ENCODE assay signal across 23 mouse cellular contexts in genomic region chr9:119610563-119611166, GRCm38 (mm10). TPM values are rescaled to one million over a fixed set of nuclear protein-coding genes. Genes with fewer than 3 reads are reported as not detected.
DNase-seq lines count a peak whose midpoint lies in the region; TF ChIP-seq lines count a peak whose summit lies in the region.
"Had no signal": no experiment of that assay in that cellular context is flagged by ENCODE, and none has a peak within 500 bp of the region (broad histone marks: within the 10 kb centered on the region; RNA-seq: fewer than 3 reads in every experiment).

No protein-coding gene starts in this region.

- WGBS in limb, embryonic 10.5 days: 90% methylated on average over 7 of the region's 7 CpGs

- TF ChIP-seq POLR2A in MEL (IDR thresholded peaks at IDR 0.05; ENCODE audit: control insufficient read depth in 1 of 2, insufficient read depth in 1 of 2, low read depth in 1 of 2, low read length in 2 of 2, poor library complexity in 1 of 2): peak in 1 of 2 experiments; percentile 52; a peak in 1 of 4 replicates

- no peak for TF ChIP-seq RAD21 in MEL (IDR thresholded peaks at IDR 0.05; ENCODE audit: low read depth, low read length)

- H3K27ac ChIP-seq in MEL (ENCODE audit: control insufficient read depth, low read depth, low read length): no peak overlapping the region
- no peak overlapping the region for H3K27ac ChIP-seq in limb, embryonic 10.5 days
- H3K27ac ChIP-seq: embryonic facial prominence, embryonic 13.5 days; embryonic facial prominence, embryonic 15.5 days; forebrain, embryonic 10.5 days; forebrain, embryonic 13.5 days; forebrain, embryonic 15.5 days had no signal

- H3K4me3 ChIP-seq in C2C12 (ENCODE audit: insufficient read depth, poor library complexity, severe bottlenecking) (no peak overlapping the region), MEL (ENCODE audit: control insufficient read depth in 1 of 2, insufficient read depth in 1 of 2, low read depth in 2 of 2, low read length in 2 of 2) (no peak overlapping the region)
- no peak overlapping the region for H3K4me3 ChIP-seq in limb, embryonic 10.5 days
- H3K4me3 ChIP-seq: embryonic facial prominence, embryonic 13.5 days; embryonic facial prominence, embryonic 15.5 days; erythroblast, embryonic 14.5 days; forebrain, embryonic 10.5 days; forebrain, embryonic 13.5 days; forebrain, embryonic 15.5 days had no signal

- H3K79me2 ChIP-seq in C2C12 (ENCODE audit: control insufficient read depth, insufficient read depth) (no peaks in the 10 kb centered on the region), MEL (ENCODE audit: control insufficient read depth, insufficient read depth, low read length, poor library complexity) (no peaks in the 10 kb centered on the region)

- peak; percentile 28 for DNase-seq in 416B (ENCODE audit: low read depth)
- peak; percentile 9 for DNase-seq in MEL (ENCODE audit: low read depth, low spot score)
- peak; percentile 29 for DNase-seq in brain, adult 2 months (ENCODE audit: low read depth, low spot score)
- DNase-seq in limb, embryonic 10.5 days (ENCODE audit: low spot score): no peak
- DNase-seq in spleen, postnatal 36 days (ENCODE audit: low spot score in 2 of 2): no peak
- DNase-seq in gastrocnemius, postnatal 10 days: no peak
- DNase-seq: adrenal gland, adult 8-10 months; adrenal gland, postnatal 25 days; B cell, adult 2 months; cerebellum, adult 11-12 months; cerebellum, adult 2 months; cerebellum, adult 9-10 months; cerebellum, postnatal 10 days; cerebellum, postnatal 25 days; forebrain, postnatal 0 days had no signal

- no peaks in the 10 kb centered on the region for H3K4me1 ChIP-seq in MEL (ENCODE audit: control insufficient read depth in 1 of 2, insufficient read depth in 2 of 2, low read length in 2 of 2)
- H3K4me1 ChIP-seq in limb, embryonic 10.5 days: peaks cover 15% of the 10 kb centered on the region
- H3K4me1 ChIP-seq: embryonic facial prominence, embryonic 15.5 days; forebrain, embryonic 13.5 days; forebrain, embryonic 15.5 days had no signal

- no peaks in the 10 kb centered on the region for H3K9me3 ChIP-seq in MEL (replicated peaks; ENCODE audit: insufficient read depth, low read length)
- H3K9me3 ChIP-seq in limb, embryonic 10.5 days (replicated peaks): no peaks in the 10 kb centered on the region
- H3K9me3 ChIP-seq: embryonic facial prominence, embryonic 13.5 days; embryonic facial prominence, embryonic 15.5 days; forebrain, embryonic 10.5 days; forebrain, embryonic 13.5 days; forebrain, embryonic 15.5 days had no signal

- H3K36me3 ChIP-seq in C2C12 (ENCODE audit: control insufficient read depth, insufficient read depth): no peaks in the 10 kb centered on the region
- no peaks in the 10 kb centered on the region for H3K36me3 ChIP-seq in MEL (ENCODE audit: control insufficient read depth in 1 of 2, insufficient read depth in 2 of 2, low read length in 2 of 2)
- no peaks in the 10 kb centered on the region for H3K36me3 ChIP-seq in limb, embryonic 10.5 days
- H3K36me3 ChIP-seq: embryonic facial prominence, embryonic 13.5 days; embryonic facial prominence, embryonic 15.5 days; forebrain, embryonic 10.5 days; forebrain, embryonic 15.5 days; G1E had no signal

- no peak for TF ChIP-seq EP300 in MEL (IDR thresholded peaks at IDR 0.05; ENCODE audit: low read depth in 1 of 2, low read length in 2 of 2)

- no peaks in the 10 kb centered on the region for H3K79me3 ChIP-seq in C2C12 (ENCODE audit: low read depth)

- TF ChIP-seq CTCF in C2C12 (IDR thresholded peaks at IDR 0.05; ENCODE audit: control insufficient read depth, insufficient read depth, insufficient read length) (no peak), MEL (IDR thresholded peaks at IDR 0.05 in 2 of 3, conservative IDR thresholded peaks at IDR 0.05 in 1 of 3; ENCODE audit: control insufficient read depth in 1 of 3, insufficient read depth in 1 of 3, low read depth in 2 of 3, low read length in 3 of 3, poor library complexity in 1 of 3, severe bottlenecking in 1 of 3) (no peak)

- no peak overlapping the region for H3K9ac ChIP-seq in MEL (ENCODE audit: control insufficient read depth, low read depth, low read length, poor library complexity, severe bottlenecking)
- H3K9ac ChIP-seq: embryonic facial prominence, embryonic 13.5 days; embryonic facial prominence, embryonic 15.5 days; forebrain, embryonic 13.5 days; forebrain, embryonic 15.5 days; forebrain, postnatal 0 days had no signal

- H3K27me3 ChIP-seq in C2C12 (ENCODE audit: control insufficient read depth, insufficient read depth, insufficient read length) (no peaks in the 10 kb centered on the region), MEL (ENCODE audit: control insufficient read depth in 1 of 2, insufficient read depth in 2 of 2, low read length in 2 of 2) (no peaks in the 10 kb centered on the region)
- no peaks in the 10 kb centered on the region for H3K27me3 ChIP-seq in limb, embryonic 10.5 days (ENCODE audit: low read depth, poor library complexity, severe bottlenecking)
- H3K27me3 ChIP-seq: embryonic facial prominence, embryonic 13.5 days; embryonic facial prominence, embryonic 15.5 days; forebrain, embryonic 13.5 days; forebrain, embryonic 15.5 days had no signal

- H3ac ChIP-seq in C2C12 (ENCODE audit: control insufficient read depth, insufficient read length, low read depth): no peak overlapping the region

TF ChIP-seq in C2C12, 6 proteins besides CTCF, POLR2A, EP300 and RAD21:
- peak; percentile 34 for TF ChIP-seq MYOD1 (IDR thresholded peaks at IDR 0.05; ENCODE audit: control insufficient read depth, insufficient read length, low read depth)
- TF ChIP-seq MAX (IDR thresholded peaks at IDR 0.05): no peak
- peak; percentile 52 for TF ChIP-seq CEBPB (IDR thresholded peaks at IDR 0.05; ENCODE audit: low read depth)

TF ChIP-seq in MEL, 35 proteins besides CTCF, POLR2A, EP300 and RAD21:
- TF ChIP-seq TBP (IDR thresholded peaks at IDR 0.05; ENCODE audit: low read depth, low read length) (peak; percentile 67; the same call in 1 of the 2 replicates), ELF1 (IDR thresholded peaks at IDR 0.05; ENCODE audit: low read depth, low read length) (no peak)

RNA-seq across cellular contexts. Expression of gene Scn5a, which starts 31.8 kb away (rescaled TPM):
- polyA plus RNA-seq in C2C12 (2012; fragmentation: generic; extraction: Trizol) (13.6 TPM), MEL (2012; ENCODE audit: insufficient read depth in 1 of 2, insufficient read length in 2 of 2, low read depth in 1 of 2, low replicate concordance in 2 of 2, missing spikeins in 1 of 2) (under 1 TPM in 1 of 2 experiments, not detected in 1; 0.03 TPM)
- total RNA-seq in MEL (2012; rRNA removed): not detected in 2 replicates
- polyA plus RNA-seq in limb, embryonic 10.5 days (2016; fragmentation: Nextera tagmentation; extraction: Ambion mirVana): 0.10 and 0.13 TPM in 2 replicates
- total RNA-seq in gastrocnemius, postnatal 10 days (2021): 1 to 10 TPM; 1.3 to 1.6 TPM
- polyA plus RNA-seq: erythroblast, embryonic 14.5 days; G1E had no signal

Comparison
In these comparisons a context has a peak if more than half of its experiments do, and no peak if none do; other contexts are left out.
1. DNase-seq: peak in 416B (single experiment), MEL (single experiment) and brain, adult 2 months (single experiment); none in limb, embryonic 10.5 days (single experiment), spleen, postnatal 36 days (0 of 2) and gastrocnemius, postnatal 10 days (single experiment).
2. RNA of gene Scn5a, which starts 31.8 kb away (polyA plus RNA-seq): 13.6 TPM in C2C12 (single experiment); 0.10 to 0.13 TPM in limb, embryonic 10.5 days and 0.03 TPM in MEL; every median in the first group is over 10 times any median in the second.